Mouse (Mus musculus): Measurements from ENCODE around the gene Gsn.

- TF ChIP-seq POLR2A (IDR thresholded peaks at IDR 0.05; ENCODE audit: insufficient read length, low read depth), result no peak
- no peak for TF ChIP-seq TCF12 (IDR thresholded peaks at IDR 0.05; ENCODE audit: insufficient read depth, poor library complexity, severe bottlenecking)
- no peak for TF ChIP-seq POLR2AphosphoS2 (IDR thresholded peaks at IDR 0.05; ENCODE audit: insufficient read length, low read depth)
- TF ChIP-seq MAX (IDR thresholded peaks at IDR 0.05; ENCODE audit: low read depth), result no peak
- no peak for TF ChIP-seq USF1 (IDR thresholded peaks at IDR 0.05; ENCODE audit: low read depth)
- no peak for TF ChIP-seq TCF3 (IDR thresholded peaks at IDR 0.05; ENCODE audit: insufficient read length, low read depth)
- no peak for TF ChIP-seq E2F4 (IDR thresholded peaks at IDR 0.05; ENCODE audit: insufficient read depth)
- TF ChIP-seq REST (IDR thresholded peaks at IDR 0.05; ENCODE audit: insufficient read depth, insufficient read length), result no peak
- TF ChIP-seq MYOG (IDR thresholded peaks at IDR 0.05; ENCODE audit: control insufficient read depth in 1 of 3, insufficient read depth in 1 of 3, insufficient read length in 2 of 3, low read depth in 2 of 3), result no peak
These were observed 48.1 kb upstream of the Gsn start for GRCm38 (mm10) chr2:35208054-35208453.
